Mouse (Mus musculus): ENCODE data around the gene Synpo2.

Synpo2 gene

DNA sequence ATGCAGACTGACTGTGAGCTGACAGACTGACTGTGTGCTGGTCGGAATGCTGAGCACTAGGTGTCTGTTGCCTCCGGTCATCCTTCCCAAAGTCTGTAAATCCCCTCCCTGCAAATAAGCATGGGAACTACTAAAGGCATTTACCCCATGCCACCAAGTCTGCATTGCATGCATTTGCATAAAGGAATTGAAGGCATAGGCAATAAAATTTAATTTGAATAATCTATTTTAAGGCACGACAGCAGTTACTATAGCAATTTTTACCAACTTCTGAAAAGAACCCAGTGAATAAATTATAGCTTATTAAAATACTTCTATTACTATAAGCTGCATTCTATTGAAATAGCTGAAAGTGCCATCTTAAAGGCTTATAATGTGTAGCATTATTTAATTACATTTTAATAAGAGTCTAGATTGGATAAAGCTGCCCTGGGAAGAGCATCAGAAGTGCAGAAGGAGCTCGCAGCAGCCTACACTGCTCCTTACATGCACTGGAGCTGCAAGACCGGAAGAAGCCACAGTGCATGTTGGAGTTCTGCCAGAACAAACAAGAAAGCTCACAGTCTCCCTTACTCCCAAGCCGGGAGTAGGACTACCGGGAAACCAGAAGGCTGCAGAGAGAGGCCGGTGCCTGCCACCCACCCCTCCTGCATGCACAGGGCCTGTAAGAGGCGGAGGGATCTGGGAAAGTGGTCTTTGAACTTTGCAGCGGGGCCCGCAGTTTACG, 142.9 kb downstream of the Synpo2 start:
- DNase-seq (ENCODE audit: low read depth, low spot score), result no peak

DNA sequence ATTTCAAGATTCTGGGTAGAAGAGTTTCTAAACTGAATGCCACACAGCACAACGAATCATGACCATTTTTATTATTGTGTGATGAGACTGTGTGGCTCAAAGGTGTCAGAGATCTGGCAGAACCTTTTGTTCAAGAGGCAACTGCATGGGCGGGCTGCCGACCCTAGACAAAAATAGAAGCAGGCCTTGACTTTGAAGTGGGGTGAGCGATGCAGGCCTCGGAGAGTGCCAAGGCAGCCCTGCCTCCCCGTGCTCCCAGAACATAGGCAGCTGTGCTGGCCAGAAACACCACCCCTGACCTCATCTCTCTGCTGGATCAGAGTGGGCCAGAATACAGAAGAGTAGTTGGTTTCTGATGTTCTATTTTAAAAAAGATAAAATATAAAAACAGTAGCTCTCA, 143.5 kb downstream of the Synpo2 start:
- no peak for DNase-seq (ENCODE audit: low read depth, low spot score)

DNA sequence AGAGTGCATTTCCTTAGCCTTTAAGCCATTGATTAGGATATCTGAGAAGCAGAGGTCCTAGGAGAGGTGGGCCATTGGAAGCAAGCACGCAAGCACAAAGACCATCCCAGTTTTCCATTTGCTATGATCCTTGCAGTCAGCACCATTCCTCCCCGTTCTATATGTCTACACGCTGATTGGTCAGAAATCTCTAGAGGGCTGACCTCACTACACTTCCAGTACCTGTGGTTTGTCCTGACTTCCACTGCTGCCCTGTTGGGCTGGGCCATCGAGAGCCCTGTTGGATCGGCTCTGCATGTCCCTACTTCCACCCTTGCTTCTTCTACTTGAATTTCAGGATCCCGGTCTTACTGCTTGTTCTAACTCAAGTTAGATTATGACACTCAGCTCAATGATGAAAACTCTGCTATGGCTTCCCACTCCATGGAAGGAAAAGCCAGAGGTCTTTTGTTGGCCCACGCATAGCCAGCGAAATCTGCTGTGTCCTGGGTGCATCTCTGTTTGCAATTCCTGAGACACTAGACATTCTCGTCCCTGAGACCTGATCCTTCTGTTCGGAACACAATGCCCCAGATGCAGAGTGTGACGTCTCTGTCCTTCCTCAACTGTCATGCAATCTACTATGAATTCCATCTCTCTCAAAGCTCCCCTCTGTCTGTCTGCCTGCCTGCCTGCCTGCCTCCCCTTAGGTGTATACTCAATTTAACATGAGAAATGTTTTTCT, 146.5 kb downstream of the Synpo2 start:
- no peak for DNase-seq (ENCODE audit: low read depth, low spot score)

DNA sequence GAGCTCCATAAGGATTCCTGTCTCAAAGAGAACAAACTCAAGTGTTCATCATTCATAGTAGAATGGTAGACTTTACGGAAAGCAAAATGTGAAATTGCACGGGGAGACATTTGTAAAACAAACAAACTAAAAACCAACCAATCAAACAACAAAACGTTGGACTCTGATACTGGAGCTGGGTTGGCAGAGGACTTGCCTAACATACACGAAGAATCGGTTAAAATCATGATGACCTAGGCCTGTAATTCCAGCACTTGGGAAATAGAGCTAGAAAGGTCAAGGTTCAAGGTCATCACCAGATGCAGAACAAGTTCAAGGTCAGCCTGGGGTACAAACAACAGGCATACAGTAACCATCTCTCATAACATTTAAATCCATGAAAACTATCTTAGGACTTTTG, 147.7 kb downstream of the Synpo2 start:
- no peak for DNase-seq (ENCODE audit: low read depth, low spot score)

DNA sequence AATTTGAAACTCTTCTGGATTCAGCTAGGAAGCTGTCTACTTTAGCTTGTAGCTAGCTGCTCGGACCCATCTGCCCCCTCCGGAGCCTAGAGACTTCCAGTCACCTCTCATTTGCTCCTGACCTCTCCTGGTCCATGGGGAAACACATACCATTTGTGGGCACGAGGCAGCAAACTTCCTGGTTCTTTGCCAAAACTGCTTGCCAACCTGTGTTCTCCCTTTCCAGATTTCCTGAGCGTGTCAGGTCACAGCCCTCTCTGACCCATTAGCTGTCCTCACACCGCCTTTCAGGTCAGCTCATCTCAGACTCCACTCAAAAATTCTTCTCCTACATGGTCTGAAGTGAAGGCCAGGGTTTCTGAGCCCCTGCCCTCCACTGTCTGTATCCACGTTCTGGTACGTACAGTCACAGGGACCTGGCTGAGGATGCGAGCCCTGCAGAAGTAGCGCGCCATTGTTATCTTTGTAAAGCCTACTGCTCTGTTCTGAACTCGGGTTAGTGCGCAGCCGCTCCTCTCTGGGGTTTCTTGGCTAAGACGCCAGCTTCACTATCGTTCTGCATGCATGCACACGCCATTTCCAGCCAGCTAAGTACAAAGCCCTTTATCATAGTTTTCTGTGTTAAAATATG, 150.0 kb downstream of the Synpo2 start:
- no peak for DNase-seq (ENCODE audit: low read depth, low spot score)

DNA sequence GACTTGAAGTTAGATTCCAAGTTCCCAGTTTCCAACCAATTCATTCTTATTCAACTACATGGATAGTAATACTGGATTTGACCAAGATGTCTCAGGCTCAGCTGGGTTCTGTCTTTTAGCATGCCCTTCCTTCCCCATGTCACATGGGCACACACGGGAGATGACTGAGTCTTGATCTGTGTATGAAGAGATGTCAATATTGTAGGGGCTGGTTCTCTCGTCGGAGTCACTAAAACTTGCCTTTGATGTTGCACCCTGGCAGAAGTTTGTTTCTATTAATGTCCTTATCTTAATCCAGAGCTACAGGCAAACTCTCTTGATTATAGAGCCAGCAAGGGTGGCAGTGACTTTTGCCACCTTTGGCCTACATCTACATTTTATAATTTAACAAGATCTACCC, 154.3 kb downstream of the Synpo2 start:
- no peak for DNase-seq (ENCODE audit: low read depth, low spot score)

DNA sequence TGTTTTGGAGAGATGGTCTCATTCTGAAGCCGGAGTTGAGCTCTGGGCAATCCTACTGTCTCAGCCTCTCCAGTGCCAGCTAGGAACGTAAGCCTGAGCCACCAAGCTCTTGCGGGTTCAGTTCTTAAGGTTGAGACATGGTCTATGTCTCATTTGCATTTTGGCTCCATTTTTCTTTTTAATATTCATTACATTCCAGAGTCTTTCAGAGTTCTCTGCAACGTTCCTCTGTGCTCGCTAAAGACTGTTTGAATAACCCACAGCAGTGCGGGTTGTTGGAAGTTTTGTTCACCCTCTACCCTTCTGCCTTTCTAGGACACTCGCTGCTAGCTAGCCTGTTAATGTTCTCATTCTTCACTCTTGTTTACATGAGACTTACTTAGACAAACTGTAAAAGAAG, 155.0 kb downstream of the Synpo2 start:
- no peak for DNase-seq (ENCODE audit: low read depth, low spot score)

DNA sequence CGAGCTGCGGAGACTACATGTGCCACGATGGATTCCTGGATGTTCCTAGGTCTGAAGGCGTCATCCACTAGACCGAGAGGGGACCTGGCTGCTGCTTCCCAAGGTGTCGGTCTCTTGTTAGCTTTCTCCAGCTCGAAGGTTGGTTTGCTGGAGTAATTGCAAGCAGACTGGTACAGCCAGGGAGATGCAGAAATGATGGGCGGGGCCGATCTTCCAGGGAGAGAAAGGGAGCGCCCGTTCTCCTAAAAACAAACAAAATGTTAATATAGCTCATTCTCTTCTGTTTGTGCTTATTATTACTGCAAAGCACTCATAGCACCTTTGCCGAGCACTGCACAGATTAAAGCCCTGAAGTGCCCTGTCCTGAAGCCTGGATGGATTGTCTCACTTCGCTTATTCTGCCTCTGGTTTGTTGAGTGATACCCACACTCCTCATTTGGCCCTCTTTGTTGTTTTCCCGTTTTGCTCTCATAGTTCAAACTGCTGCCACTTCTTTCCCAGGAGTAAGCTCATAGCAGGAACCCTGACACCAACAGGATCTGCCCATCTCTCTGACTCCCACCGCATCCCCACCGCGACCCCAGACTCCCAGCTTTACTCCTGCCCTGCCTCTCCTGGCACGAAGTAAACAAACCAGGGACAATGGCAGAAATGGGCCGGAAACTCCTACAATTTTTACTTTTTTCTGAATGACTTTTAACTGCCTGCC, 155.8 kb downstream of the Synpo2 start:
- DNase-seq (ENCODE audit: low read depth, low spot score), result no peak

DNA sequence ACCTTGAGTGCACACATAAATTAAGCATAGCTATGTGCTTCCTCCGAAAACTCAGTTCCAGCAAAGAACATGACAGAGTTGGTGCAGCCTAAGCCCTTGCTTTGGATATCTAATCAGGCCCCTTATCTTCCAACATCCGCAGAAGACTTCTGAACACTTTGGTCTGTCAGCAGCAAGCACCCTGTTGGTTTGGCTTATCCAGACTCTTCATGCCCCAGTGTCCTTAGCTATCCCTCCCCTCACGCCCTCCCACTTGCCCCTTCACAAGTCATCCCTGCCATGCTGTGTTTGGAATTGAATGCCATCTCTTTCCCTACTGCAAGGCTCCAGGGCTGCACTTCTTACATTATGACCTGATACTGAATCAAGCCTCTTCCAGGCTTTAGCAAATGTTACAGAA, 160.2 kb downstream of the Synpo2 start:
- no peak for DNase-seq (ENCODE audit: low read depth, low spot score)

DNA sequence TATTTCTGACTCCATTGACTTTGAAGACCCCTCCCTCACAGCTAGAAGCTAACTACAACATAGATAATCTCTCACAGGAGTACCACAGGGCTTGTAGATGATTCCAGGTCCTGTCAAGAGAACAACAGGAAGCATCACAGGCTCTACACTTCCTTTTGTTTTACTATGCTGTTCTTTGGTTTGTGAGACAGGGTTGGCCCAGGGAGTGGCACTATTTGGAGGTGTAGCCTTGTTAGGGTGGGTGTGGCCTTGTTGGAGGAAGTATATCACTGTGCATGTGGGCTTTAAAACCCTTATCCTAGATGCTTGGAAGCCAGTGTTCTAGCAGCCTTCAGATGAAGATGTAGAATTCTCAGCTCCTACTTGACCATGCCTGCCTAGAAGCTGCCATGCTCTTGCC, 160.9 kb downstream of the Synpo2 start:
- DNase-seq (ENCODE audit: low read depth, low spot score), result no peak

DNA sequence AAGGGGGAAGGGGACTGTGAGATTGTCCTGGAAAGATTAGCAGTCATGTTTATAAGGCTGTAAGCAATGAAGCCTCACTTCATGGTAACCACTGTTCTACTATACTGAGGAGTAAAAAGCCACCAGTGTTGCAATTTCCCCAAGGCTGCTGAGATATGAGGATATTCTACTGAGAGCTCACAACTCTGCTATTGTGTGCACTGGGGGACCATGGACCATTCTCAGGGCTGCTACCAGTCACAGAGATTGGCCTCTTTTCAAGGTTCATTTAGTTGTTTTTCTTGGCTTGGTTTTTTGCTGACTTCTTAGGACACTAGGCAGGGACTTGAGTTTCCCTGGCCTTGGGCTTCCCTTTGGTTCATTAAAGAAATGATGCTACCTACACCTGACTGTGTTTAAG, 162.6 kb downstream of the Synpo2 start:
- no peak for DNase-seq (ENCODE audit: low read depth, low spot score)

DNA sequence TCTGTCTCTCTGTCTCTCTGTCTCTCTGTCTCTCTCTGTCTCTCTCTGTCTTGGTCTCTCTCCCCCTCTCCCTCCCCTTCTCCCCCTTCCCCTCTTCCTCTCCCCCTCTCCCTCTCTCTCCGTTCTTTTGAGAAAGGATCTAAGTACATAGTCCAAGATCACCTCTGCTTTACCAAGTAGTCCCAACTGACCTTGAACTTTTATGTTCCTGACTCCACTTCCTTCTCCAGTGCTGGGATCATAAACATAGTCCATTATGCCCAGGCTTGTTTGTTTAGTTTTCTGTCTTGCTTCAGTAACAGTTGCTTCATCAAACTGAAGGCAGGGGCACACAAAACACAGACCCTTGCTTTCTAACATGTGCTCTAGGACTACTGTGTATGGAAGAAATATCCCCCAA, 163.5 kb downstream of the Synpo2 start:
- DNase-seq (ENCODE audit: low read depth, low spot score), result no peak

DNA sequence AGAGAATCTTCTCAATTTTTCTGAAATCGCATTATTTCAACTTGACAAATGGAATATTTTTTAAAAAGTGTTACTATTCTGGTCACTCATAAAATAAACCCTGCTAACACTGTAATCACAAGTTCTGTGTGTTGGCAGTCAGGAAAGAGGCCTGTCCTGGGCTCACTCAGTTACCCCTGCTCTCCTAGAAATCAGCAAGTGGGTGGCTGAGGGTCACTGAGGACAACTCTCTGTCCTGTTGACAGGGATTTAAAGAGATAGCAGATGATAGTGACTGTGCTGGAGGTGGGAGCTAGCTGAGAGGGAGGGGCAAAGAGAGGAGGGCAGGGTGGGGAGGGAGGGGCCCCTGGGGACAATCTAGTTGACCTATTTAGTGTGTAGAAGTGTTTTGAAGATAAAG, 165.0 kb downstream of the Synpo2 start:
- no peak for DNase-seq (ENCODE audit: low read depth, low spot score)

DNA sequence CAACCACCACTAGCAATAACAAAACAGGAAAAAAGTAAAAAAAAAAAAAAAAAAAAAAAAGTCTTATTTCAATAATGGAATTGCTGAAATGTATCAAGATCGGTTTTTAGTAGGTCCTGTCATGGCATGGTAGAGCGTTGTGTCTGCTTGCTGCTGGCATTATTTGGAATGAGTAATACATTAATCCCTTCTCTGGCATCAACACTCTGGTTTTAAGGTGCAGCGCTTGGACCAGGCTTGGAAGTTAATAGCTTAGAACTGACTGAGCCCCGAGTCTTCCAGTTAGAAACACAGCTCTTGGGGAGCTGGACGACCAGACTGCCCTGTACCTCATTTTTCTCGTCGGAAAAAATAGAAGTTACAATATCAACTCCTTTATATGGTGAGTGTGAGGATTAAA, 169.1 kb downstream of the Synpo2 start:
- DNase-seq (ENCODE audit: low read depth, low spot score), result no peak

DNA sequence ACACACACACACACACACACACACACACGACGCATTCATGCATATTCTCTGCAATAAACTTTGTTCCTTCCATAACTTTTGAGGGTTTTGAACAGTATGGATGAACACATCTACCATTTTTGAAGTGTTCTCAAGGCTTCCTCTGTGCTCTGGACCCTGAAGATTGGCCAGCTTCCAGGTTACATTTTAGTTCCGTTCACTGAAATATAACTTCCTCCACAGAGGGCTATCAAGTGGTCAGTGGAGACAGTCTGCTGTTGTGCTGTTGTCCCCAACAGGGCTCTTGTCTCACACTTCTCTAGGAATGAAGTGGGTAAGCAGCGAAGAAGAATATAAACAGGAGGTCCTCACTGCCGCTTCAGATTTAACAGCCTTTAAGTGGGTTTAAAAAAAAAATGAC, 170.5 kb downstream of the Synpo2 start:
- DNase-seq (ENCODE audit: low read depth, low spot score), result no peak

DNA sequence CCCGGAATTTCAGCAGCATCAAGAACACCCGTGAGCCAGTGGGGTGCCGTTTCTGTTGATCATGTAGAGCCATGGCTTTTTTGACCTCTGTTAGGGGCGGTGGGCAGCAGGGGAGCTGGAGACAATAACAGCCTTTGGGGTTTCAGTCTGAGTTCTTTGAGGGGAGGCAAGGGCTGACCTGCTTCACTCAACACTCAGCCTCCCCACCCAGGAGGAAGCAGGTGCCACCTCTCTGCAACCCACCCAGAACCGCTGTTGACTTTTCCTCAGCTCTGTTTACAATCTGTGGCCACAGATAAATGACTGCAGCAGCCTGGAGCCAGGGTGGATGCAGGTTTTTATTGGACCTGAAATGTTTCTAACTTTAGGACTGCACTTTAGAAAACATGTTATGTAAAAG, 171.8 kb downstream of the Synpo2 start:
- DNase-seq (ENCODE audit: low read depth, low spot score), result no peak

DNA sequence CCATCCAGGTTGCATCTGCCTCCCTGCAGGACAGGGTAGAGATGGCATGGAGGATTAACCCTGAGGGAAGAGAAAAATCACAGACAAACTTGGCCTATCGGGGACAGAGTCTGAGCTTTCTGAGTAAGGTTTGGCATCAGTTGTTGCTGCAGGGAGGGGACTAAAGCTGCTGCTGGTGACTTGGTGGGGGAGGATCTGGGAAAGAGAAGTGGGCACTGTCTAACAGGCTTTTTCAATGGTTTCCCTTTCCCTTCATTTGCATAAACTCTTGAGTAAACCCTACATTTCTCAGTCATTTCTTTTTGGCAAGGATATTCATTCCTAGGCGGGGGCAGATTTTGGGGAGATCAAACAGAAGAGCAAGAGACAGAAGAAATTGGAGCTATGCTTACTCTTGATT, 174.0 kb downstream of the Synpo2 start:
- DNase-seq (ENCODE audit: low read depth, low spot score), result peak; percentile 23

DNA sequence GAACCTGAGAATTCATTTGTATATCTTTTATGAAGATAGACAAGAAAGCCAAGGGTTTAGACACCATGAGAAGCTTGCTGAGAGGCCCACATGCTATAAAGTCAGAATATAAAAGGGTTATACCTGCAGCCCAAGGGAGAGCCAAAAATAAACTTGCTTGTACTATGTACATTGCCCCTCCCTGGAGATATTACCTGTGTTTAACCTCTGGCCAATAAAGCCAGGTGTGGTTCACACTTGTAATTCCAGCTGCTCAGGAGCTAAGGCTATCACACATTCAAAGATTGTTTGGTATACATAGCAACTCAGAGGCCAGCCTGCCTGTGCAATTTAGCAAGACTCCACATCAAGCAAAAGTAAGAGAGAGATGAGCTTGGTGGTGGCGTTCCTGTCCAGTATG, 177.1 kb downstream of the Synpo2 start:
- no peak for DNase-seq (ENCODE audit: low read depth, low spot score)

DNA sequence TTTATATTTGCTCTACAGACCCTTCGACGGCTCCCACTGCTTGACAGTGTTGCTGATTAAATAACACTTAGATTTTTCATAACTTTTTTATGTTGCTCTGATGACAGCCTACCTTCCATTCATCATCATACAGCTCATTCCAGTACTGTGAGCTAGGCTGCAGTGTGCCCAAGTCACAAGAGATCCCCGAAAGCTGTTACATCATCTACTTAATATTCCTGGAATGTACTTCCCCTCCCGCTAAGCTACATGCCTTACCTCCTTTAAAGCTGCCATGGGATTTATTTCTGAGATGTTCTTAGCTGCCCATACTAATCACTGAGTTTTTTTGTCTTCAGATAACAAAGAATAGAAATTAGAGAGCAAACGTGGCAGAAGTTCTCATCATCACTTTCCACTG, 181.8 kb downstream of the Synpo2 start:
- no peak for DNase-seq (ENCODE audit: low read depth, low spot score)

DNA sequence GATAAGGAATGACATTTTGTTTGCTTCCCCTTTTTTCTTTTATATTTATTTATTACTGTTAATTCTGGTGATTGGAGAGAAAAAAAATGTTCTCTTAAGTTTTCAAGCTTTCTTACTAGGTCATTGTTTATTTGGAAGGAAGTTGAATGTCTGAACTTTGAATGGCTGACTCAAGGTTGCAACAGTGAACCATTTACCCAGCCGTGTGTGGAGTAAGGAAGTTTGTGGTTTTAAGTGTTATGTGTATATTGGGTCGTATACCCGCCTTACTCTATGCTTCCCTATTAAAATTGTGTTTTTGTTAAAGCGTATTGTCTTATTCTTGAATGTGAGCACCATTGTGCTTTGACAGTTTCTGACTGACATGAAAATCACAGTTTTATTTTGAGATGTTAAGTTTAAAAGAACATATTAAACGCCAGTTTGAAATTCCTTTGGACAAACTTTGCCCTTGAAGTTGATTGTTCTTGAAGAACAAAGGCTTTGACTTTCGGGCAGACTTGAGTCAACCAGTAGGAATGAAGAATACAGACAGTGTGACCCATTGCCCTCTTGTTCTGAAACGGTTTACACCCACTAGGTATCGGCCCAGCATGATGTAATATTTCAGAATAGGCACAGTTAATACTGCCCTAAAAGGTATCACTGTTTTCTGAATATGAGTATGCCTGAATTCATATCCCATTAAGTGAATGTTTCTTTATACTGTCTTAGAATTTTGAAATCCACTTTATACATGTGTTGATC, 182.6 kb downstream of the Synpo2 start:
- DNase-seq (ENCODE audit: low read depth, low spot score), result no peak

DNA sequence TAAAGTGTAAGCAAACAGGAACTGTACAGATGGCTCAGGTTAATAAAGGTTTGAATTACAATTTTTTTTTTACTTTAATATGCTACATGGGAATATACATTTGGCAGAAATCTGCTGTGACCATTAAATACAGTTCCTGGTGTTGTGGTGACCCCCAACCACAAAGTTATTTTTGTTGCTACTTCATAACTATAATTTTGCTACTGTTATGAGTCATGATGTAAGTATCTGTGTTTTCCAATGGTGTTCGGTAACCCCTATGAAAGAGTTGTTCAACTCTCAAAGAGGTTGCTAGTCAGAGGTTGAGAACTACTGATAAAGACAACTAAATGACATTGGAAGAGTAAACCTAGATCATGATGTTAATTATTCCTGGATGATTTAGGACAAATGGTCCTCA, 193.6 kb downstream of the Synpo2 start:
- DNase-seq (ENCODE audit: low read depth, low spot score), result no peak

DNA sequence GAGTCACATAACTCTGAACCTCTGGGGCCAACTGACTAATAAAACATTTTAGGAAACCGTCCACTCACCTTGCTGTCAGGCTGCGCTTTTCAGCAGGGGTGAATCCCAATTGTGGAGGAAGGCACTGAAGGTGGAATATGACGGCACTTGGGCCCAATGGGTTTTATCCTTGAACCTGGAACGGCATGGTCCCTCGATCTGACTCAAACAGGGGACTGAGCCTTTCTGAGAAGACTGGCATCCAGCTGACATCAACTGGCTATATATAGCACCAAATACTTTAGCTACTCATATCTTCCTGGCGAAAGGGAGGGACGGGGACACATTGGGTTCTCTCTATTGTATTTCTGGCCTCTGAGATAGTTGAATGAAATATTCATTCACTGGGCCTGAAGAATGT, 201.2 kb downstream of the Synpo2 start, which contains the start of gene Myoz2:
TSS of gene Myoz2 (minus strand) at position 264 of the 400 bp plus-strand sequence.
- no peak for DNase-seq (ENCODE audit: low read depth, low spot score)
